Mouse (Mus musculus) adrenal gland, adult 8-10 months (tissue): ENCODE measurements around the gene Med26. TPM values are rescaled to one million over a fixed set of nuclear protein-coding genes. Genes with fewer than 3 reads are reported as not detected.

Source experiments
- DNase-seq: peaks from one replicate; pipeline ENCODE4 v3.0.0; 2022
- microRNA-seq, 2 experiments: library from miRNA; unstranded; fragments of <30 nt; microRNA quantifications; one replicate each; pipeline ENCODE4 v1.2.0; 2022
- total RNA-seq, 4 experiments: library from RNA; stranded (reverse); gene quantifications; 2 replicates each; pipeline ENCODE4 v1.2.4; 2022

Med26 gene
- total RNA-seq, 4 experiments from 2014 or later, result 8.4 to 9.7 (median 9.2) TPM

DNA sequence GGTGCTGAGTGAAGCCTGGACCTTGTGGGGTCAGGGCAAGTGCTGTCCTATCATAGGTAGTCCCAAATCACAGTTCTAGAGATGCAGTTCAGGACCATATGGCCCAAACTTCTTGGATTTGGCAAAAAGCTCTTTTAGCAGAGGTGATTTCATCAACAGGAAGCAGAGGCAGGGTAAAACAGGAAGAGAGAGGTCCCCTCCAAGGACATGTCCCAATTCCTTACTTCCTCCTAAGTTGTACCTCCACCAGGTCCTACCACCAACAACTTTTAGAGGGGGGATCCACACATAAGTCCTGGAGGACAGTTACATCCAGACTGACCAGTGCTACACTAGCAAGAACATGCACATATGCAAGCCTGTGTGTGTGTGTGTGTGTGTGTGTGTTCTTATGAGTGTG, 61.1 kb downstream of the Med26 start:
- DNase-seq, result no peak

DNA sequence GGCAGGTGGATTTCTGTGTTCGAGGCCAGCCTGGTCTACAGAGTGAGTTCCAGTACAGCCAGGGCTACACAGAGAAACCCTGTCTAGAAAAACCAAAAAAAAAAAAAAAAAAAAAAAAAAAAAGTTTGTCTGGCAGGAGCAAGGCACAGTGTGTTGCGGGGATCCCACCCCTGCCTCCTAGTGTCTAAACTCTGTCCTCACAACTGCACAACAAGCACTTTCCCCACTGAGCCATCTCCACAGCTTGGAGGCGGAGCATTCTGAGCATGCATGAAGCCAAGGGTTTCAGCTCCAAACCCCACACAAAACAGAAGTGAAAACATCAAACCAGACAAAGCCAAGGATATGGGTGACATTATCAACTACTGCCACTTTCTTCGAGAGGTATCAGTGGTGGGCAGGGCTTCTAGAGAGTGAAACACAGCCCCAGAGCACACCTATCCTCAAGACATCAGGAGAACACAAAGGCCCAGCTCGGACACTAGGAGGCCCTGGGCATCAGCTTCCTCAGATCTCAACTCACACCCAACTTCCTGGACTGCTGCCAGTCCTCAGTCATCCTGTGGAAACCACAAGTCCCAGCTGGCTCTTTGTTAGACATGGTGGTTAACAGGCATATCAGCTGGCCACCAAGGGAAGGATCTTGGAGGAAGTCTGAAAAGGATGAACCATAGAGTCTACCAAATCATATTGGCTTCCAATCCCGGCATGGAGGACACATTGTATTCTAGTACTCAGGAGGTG, 62.4 kb downstream of the Med26 start:
- no peak for DNase-seq

DNA sequence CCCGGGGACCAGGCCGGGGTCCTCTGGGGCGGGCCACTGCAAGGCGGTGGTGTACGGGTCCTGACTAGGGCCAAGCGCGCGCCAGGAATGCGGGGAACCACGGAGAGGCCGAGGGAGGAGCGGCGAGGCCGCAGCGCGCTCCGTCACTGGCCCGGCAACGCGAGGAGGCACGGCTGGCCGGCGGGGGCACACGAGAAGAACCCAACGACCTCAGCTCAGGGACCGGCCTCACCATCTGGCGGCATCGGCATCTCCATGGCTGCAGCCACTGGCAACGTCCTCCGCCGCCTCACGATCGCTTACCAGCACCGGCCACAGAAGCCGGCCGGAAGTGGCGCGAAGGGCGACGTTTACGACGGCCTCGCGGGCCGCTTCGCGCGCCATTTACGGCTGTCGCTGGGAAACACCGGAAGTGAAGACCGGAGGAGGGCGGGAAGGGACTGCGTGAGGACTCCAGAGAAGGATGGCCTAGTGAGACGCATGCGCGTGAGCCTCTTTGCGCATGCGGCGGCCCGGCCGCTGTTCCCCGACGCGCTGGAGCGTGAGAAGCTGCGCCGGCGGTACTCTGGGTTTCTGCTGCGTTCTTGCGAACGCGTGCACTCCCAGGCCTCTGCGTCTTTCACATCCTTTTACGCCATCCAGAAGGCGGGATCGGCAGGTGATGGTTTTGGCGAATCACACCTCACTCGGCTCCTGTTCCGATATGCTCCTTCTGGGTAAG, 73.1 kb downstream of the Med26 start, which contains the start of gene Cherp:
Gene Cherp, minus strand, starts transcription at position 401 of the 721 bp plus-strand sequence.
- peak; percentile 98 for DNase-seq

DNA sequence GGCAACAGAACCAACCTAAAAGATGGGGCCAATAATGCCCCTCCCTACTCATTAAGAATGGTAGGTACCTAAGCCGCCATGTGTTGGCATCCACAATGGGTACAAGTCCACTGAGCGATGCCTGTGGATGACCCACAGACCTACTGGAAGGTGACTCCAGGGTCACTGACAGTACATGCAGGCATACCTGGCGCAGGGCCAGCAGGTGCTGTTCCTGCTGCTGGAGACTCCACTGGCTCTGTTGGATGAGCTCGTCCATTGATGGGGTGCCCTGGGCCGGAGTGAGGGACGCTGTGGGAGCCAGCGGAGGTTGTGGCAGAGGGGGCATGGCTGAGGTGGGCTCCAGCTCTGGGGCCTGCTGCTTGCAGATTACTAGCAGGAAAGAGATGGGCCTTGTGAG, 77.4 kb downstream of the Med26 start:
- no peak for DNase-seq

DNA sequence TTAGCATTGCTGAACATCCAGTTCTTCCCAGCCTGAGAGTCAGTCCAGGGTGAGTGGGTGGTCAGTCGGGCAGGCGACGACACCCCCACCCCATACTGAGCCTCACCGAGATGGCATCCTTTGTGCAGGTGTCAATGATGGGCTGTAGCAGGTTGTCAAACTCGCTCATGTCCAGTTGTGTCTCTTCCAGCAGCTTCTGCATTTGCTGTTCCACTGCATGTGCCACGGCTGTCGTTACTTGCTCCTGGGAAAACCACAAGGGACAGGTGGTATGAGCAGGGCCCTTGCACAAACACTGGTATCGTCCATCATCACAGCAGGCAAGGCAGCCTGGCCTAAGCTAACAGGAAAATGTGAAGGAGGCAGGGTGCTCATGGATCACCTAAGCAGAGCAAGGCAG, 78.1 kb downstream of the Med26 start:
- no peak for DNase-seq

DNA sequence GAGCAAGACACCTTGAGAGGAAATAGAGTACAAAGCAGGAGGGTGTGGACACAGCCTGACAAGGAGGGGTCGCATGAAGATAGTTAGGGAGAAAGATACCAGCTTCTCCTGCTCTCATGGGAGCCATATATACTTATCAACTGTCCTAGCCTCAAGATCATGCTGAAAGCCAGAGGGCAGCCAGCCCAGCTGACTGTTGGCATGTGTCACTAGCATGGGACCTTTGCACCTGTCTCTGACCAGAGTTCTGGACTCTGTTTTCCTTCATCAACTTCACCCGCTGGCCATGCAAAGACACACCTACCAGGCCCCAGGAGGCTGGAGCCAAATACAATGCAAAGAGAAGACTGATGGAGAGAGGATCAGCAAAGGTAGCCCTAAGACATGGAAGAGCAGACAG, 78.8 kb downstream of the Med26 start:
- no peak for DNase-seq

DNA sequence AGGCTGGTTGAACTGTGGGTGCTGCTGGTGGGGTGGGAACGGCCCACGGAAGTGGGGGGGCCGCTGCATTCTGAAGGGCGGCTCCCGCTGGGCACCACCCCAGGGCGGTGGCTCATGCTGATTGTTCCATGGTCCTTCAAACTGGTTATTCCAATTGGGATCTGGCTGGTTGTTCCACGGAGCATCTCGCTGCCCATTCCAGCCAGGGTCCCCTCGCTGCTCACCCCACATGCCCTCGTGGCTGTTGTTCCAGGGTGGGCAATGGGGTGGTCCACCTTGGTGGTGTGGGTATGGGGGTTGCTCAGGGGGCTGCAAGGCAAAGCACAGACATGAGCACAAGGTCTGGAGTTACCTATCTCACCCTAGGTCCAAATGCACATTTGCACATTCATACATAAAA, 83.9 kb downstream of the Med26 start:
- DNase-seq, result no peak

DNA sequence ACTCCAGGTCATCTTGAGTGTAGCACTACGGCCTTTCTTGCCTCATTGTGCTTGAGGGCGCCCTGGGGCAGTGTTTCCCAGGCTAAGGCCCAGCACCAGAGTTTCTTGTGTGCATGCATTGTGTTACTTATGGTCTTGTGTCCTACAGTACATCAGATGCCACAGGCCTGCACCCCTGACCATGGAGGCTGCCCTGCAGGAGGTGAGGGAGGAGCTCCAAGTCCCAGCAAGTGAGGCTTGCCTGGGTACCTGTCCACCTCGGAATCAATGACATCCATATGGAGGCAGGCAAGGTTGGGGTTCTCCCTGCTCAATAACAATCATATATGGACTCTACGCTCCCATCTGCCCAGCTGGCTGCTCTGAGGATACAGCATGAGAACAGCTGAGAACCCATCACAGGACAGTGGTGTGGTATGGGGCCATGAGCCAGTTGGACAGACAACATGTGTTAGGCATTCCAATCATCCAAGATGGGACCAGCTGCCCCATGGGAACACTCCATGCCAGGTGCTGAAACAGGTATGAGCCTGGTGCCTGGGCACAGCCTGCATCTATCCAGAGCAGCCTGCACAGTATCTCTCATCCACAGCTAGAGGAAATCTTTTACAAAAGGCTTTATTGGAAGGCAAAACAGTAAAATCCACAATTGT, 88.1 kb downstream of the Med26 start:
- no peak for DNase-seq

DNA sequence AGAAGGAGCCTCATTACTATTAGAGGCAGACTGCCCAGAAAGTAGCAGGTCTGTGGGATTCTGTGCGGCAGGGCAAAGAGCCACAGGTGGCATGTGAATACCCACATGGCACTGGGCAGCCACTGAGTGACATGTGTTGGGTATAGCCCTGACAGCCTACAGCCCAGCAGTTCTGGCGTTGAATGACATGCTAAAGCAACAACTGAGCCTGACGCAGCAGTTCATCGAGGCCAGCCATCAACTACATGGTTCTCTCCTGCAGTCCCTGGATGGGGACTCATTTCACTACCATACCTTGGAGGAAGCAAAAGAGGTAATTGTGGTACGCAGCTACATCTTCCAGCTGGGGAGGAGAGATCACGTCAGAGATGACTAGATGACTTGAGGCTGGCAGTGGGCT, 89.6 kb downstream of the Med26 start:
- DNase-seq, result no peak

DNA sequence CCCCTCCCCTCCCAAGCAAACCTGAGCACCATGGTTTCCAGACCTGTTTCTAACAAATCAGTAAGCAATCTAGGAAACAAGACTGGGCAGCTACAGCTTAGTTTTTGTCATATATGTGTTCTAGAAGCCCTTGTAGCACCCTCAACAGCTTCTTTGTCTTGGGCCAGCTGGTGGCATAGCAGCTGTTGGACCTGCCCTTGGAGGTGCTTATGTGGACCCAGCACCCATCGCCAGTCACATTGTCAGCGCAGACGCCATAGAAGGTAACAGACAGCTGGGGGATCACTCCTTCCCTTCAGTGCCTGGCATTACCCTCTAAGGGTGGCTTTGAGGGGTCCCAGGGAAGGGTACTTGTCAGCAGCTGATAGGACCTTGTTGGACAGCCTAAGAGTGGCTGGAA, 90.3 kb downstream of the Med26 start:
- DNase-seq, result no peak

DNA sequence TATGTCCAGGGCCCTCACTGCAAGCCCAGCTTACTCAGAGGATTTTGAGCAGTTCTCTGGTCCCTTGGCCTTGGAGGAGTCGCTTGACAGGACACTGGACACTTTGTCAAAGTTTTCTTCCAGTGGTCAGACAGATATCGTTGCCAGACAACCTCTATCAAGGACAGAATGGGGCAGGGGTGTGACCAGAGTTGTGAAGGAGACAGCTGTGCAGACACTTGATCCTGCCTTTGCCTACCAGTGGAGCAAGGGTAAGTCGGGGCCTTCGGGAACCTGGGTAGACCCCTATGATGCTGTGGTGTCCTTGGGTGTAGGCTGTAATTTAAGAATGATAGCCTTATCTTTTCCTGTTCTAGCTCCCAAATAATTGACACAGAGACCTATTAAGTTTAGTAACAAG, 92.8 kb downstream of the Med26 start:
- DNase-seq, result no peak

DNA sequence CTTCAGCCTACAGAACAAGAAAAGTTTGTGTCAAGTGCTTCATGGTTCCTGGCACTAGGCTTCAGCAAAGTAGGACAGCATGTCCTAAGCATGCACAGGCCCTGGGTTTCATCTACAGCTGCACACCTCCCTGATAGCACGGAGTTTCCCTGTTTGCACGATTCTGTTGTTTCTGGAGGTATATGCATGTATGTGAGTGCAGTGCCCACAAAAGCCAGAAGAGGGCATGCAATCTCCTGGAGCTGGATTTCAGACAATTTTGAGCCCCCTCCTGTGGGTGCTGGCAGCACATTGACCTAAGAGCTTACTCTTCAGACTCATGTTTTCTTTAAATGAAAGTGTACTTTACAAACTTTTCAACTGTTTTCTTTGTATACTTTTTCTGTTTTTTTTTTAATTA, 94.2 kb downstream of the Med26 start:
- no peak for DNase-seq

DNA sequence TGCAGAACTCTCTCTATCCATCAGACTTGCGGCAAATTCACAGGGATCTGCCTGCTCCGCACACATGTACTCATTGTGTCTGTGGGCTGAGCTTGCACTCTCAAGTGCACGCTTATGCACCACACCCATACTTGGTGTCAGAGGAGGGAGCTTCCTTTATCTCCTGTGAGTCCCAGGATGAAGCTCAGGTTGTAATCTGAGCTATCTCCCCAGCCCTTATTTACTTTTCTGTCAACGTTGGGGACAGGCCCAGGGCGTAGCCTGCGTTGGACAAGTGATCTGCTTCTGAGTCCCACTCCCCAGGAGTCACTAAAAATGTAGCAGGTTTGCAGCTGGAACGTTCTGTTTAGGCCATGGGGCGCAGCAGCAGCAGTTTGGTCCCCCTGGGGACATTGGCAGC, 96.6 kb downstream of the Med26 start:
- DNase-seq, result no peak

DNA sequence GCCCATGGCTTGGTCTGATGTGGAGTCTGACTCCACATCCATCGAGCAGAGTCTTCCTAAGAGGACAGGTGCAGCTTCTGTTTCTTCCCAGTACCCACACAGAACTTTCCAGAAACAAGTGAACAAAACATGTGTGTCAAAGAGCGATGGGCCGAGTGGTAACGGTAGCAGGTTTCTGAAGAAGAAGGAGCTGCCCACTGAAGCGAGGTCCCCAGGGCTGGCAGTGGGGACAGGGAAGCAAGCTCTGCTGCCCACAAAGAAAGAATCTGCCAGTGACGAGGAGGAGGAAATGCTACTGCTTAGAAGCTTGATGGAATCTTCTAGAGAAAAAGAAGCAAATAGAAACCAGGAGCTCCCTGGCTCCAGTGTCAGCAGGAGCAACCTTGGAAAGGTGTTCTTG, 103.0 kb downstream of the Med26 start:
- DNase-seq, result no peak

Small RNA genes lying within 50 kb of the gene (microRNA-seq; reads per million reads assigned to microRNA genes)
- 0 reads per million in 2 experiments for gene Gm28019
- 0.35 to 2.0 reads per million in 2 experiments for gene Mir7068

Other genes with a start within 250 kb of the Med26 start
- 1 to 10 TPM; 4.5 to 9.5 (median 7.9) TPM for gene Gm10282, start 243.0 kb downstream of the Med26 start, total RNA-seq
- gene Klf2, start 229.2 kb downstream of the Med26 start, total RNA-seq, result 10 to 100 TPM; 30.7 to 44.2 (median 36.5) TPM
- gene Eps15l1, start 126.8 kb downstream of the Med26 start, total RNA-seq, result 10 to 100 TPM; 43.8 to 80.2 (median 57.1) TPM
- 1 to 10 TPM; 3.0 to 3.8 (median 3.6) TPM for gene Calr3, start 104.4 kb downstream of the Med26 start, total RNA-seq
- gene 1700030K09Rik, start 104.4 kb downstream of the Med26 start, total RNA-seq, result 10 to 100 TPM in 2 of 4 experiments, 1 to 10 TPM in 2; 7.5 to 10.9 (median 9.4) TPM
- gene Cherp, start 73.0 kb downstream of the Med26 start, total RNA-seq, result 10 to 100 TPM; 54.8 to 84.1 (median 67.7) TPM
- gene Slc35e1, start 55.7 kb downstream of the Med26 start, total RNA-seq, result 10 to 100 TPM; 31.1 to 40.8 (median 35.2) TPM
- 100 to 1,000 TPM; 129 to 150 (median 136) TPM for gene Smim7, start 22.8 kb upstream of the Med26 start, total RNA-seq
- 10 to 100 TPM in 2 of 4 experiments, 1 to 10 TPM in 2; 8.6 to 12.5 (median 9.9) TPM for gene Tmem38a, start 23.8 kb upstream of the Med26 start, total RNA-seq
- gene Nwd1, start 98.4 kb upstream of the Med26 start, total RNA-seq, result under 1 TPM; 0.24 to 0.73 (median 0.46) TPM
- 100 to 1,000 TPM; 123 to 288 (median 207) TPM for gene Sin3b, start 175.0 kb upstream of the Med26 start, total RNA-seq
- gene F2rl3, start 213.6 kb upstream of the Med26 start, total RNA-seq, result 1 to 10 TPM in 3 of 4 experiments, under 1 TPM in 1; 0.84 to 2.8 (median 2.1) TPM